Mouse (Mus musculus) MEL (cell line): ENCODE results near the gene Vstm4. TPM values are rescaled to one million over a fixed set of nuclear protein-coding genes. Genes with fewer than 3 reads are reported as not detected.

Source experiments
- DNase-seq: peaks from one replicate; pipeline ENCODE4 v3.0.0; 2011; ENCODE audit warnings: low read depth, low spot score
- H3K27ac ChIP-seq: 2 replicates; pipeline ENCODE4 v1.5.1; 2012; ENCODE audit warnings: low read depth, mild to moderate bottlenecking, control low read depth, low read length, moderate library complexity; ENCODE audit not compliant: control insufficient read depth
- H3K27me3 ChIP-seq, 2 experiments: fragments of 150-350 bp in 1 of 2; sonication (generic) in 1 of 2; 2 replicates each; pipeline ENCODE4 v1.6.1; 2012; ENCODE audit warnings: low read length in 2 of 2, mild to moderate bottlenecking in 2 of 2, improper control_type of control experiment in 1 of 2, moderate library complexity in 1 of 2; ENCODE audit not compliant: insufficient read depth in 2 of 2, control insufficient read depth in 1 of 2
- H3K36me3 ChIP-seq, 2 experiments: 2 replicates each; pipeline ENCODE4 v1.6.1; 2012 to 2014; ENCODE audit warnings: low read length in 2 of 2, improper control_type of control experiment in 1 of 2, inconsistent platforms in 1 of 2, mild to moderate bottlenecking in 1 of 2; ENCODE audit not compliant: insufficient read depth in 2 of 2, control insufficient read depth in 1 of 2
- H3K4me1 ChIP-seq, 2 experiments: fragments of 150-350 bp in 1 of 2; sonication (generic) in 1 of 2; 2 replicates each; pipeline ENCODE4 v1.6.1; 2012; ENCODE audit warnings: low read length in 2 of 2, improper control_type of control experiment in 1 of 2, mild to moderate bottlenecking in 1 of 2; ENCODE audit not compliant: insufficient read depth in 2 of 2, control insufficient read depth in 1 of 2
- H3K4me3 ChIP-seq, 2 experiments: fragments of 150-350 bp in 1 of 2; sonication (generic) in 1 of 2; 2 replicates each; pipeline ENCODE4 v1.5.1; 2012; ENCODE audit warnings: low read depth in 2 of 2, low read length in 2 of 2, mild to moderate bottlenecking in 2 of 2, moderate library complexity in 2 of 2, control low read depth in 1 of 2, improper control_type of control experiment in 1 of 2; ENCODE audit not compliant: control insufficient read depth in 1 of 2, insufficient read depth in 1 of 2
- H3K79me2 ChIP-seq: 2 replicates; pipeline ENCODE4 v1.6.1; 2012; ENCODE audit warnings: mild to moderate bottlenecking, low read length, moderate library complexity; ENCODE audit not compliant: control insufficient read depth, poor library complexity, insufficient read depth
- H3K9ac ChIP-seq: 2 replicates; pipeline ENCODE4 v1.6.1; 2012; ENCODE audit warnings: low read depth, mild to moderate bottlenecking, control low read depth, low read length, moderate library complexity; ENCODE audit not compliant: control insufficient read depth, poor library complexity, severe bottlenecking
- H3K9me3 ChIP-seq: fragments of 150-350 bp; sonication (generic); replicated peaks from 2 replicates; pipeline ENCODE4 v1.6.1; 2012; ENCODE audit warnings: mild to moderate bottlenecking, low read length, improper control_type of control experiment, moderate library complexity; ENCODE audit not compliant: insufficient read depth
- BHLHE40 ChIP-seq: IDR thresholded peaks from 2 replicates; pipeline ENCODE4 v1.6.1; 2012; ENCODE audit warnings: low read depth, mild to moderate bottlenecking, inconsistent platforms, low read length, improper control_type of control experiment, borderline replicate concordance
- E2F4 ChIP-seq: IDR thresholded peaks from 2 replicates; pipeline ENCODE4 v1.6.1; 2011; ENCODE audit warnings: low read depth, low read length, improper control_type of control experiment, borderline replicate concordance
- ELF1 ChIP-seq: IDR thresholded peaks from 2 replicates; pipeline ENCODE4 v1.6.1; 2014; ENCODE audit warnings: low read depth, mild to moderate bottlenecking, inconsistent platforms, low read length, improper control_type of control experiment, moderate library complexity
- KAT2A ChIP-seq: conservative IDR thresholded peaks from 2 replicates; pipeline ENCODE4 v1.6.1; 2012; ENCODE audit warnings: low read depth, low read length, improper control_type of control experiment, inconsistent platforms
- MAFK ChIP-seq: IDR thresholded peaks from 2 replicates; pipeline ENCODE4 v1.6.1; 2011; ENCODE audit warnings: low read depth, mild to moderate bottlenecking, low read length, improper control_type of control experiment, borderline replicate concordance
- MYC ChIP-seq: IDR thresholded peaks from 2 replicates; pipeline ENCODE4 v1.6.1; 2011; ENCODE audit warnings: low read depth, mild to moderate bottlenecking, low read length, improper control_type of control experiment, moderate library complexity
- NELFE ChIP-seq: IDR thresholded peaks from 2 replicates; pipeline ENCODE4 v1.6.1; 2011; ENCODE audit warnings: low read depth, low read length, improper control_type of control experiment
- POLR2A ChIP-seq, 2 experiments: IDR thresholded peaks; 2 replicates each; pipeline ENCODE4 v1.6.1; 2011 to 2012; ENCODE audit warnings: low read length in 2 of 2, mild to moderate bottlenecking in 2 of 2, control low read depth in 1 of 2, improper control_type of control experiment in 1 of 2, low read depth in 1 of 2, moderate library complexity in 1 of 2; ENCODE audit not compliant: control insufficient read depth in 1 of 2, insufficient read depth in 1 of 2, poor library complexity in 1 of 2
- POLR2AphosphoS2 ChIP-seq: IDR thresholded peaks from 2 replicates; pipeline ENCODE4 v1.6.1; 2011; ENCODE audit warnings: low read length, improper control_type of control experiment
- POLR2AphosphoS5 ChIP-seq: IDR thresholded peaks from 2 replicates; pipeline ENCODE4 v1.6.1; 2012; ENCODE audit warnings: low read depth, borderline replicate concordance, mild to moderate bottlenecking, inconsistent platforms, low read length, moderate library complexity, mixed read lengths
- RAD21 ChIP-seq: IDR thresholded peaks from 2 replicates; pipeline ENCODE4 v1.6.1; 2011; ENCODE audit warnings: mild to moderate bottlenecking, low read depth, low read length, improper control_type of control experiment
- TAL1 ChIP-seq: IDR thresholded peaks from 2 replicates; pipeline ENCODE4 v1.6.1; 2012; ENCODE audit warnings: mild to moderate bottlenecking, inconsistent platforms, low read length, moderate library complexity, mixed read lengths
- USF1 ChIP-seq: IDR thresholded peaks from 2 replicates; pipeline ENCODE4 v1.6.1; 2014; ENCODE audit warnings: low read depth, mild to moderate bottlenecking, inconsistent platforms, low read length, improper control_type of control experiment, moderate library complexity
- ZC3H11A ChIP-seq: IDR thresholded peaks from 2 replicates; pipeline ENCODE4 v1.6.1; 2012; ENCODE audit warnings: low read depth, mild to moderate bottlenecking, inconsistent platforms, low read length, improper control_type of control experiment
- ZKSCAN1 ChIP-seq: IDR thresholded peaks from 2 replicates; pipeline ENCODE4 v1.6.1; 2012; ENCODE audit warnings: low read depth, mild to moderate bottlenecking, inconsistent platforms, low read length, improper control_type of control experiment, moderate library complexity
- polyA plus RNA-seq, 2 experiments: library from polyadenylated mRNA; stranded (reverse) in 1 of 2; unstranded in 1 of 2; fragments of >175 nt in 1 of 2; fragments of >200 nt in 1 of 2; gene quantifications; 2 replicates each; pipeline versions ENCODE4 v1.2.1 to v1.2.4; 2012; ENCODE audit warnings: low replicate concordance in 2 of 2, low read depth in 1 of 2; ENCODE audit not compliant: insufficient read length in 2 of 2, insufficient read depth in 1 of 2, missing spikeins in 1 of 2
- total RNA-seq: library from RNA; depleted of rRNA; stranded (reverse); fragments of 300-350 nt; gene quantifications from 2 replicates; pipeline ENCODE4 v1.2.3, GENCODE M21; 2012; rRNA removed

Gene Vstm4
- total RNA-seq = not detected in 2 replicates
- not detected for polyA plus RNA-seq

DNA sequence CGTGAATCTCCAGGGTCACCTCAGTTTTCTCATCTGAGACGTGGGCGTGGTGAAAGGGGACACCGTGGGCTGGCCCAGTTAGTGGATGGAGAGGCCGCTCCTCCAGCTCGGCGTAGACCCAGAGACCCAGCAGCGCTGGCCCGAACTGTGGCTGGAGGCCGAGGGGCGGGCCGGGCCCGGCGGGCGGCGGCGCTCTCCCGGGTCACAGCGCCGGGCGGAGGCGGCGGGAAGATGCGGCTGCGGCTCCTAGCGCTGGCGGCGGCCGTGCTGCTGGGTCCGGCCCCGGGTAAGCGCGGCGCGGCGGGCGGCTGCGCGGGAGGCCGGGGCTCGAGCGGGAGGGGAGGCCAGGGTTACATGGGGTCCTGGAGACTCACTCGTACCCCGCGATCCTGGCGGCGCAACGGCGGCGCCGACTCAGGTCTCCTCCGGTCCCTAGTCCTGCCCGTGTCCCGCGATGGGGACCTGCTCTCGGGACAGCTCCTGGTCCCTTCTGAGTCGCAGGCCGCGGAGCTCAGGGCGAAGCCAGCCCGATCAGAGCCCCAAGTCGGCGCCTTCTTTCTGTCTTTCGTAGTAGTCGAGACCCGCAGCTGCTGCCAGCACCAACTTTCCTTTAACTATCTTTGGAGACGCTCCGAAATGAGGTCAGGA, at the start of gene Vstm4:
TSS of gene Vstm4 (plus strand) at position 76 of the 648 bp plus-strand sequence.
- Histone ChIP-seq H3K4me3 (no peak within 1 kb of the TSS), H3K9me3 (no peaks in the 10 kb centered on the region), H3K79me2 (no peaks in the 10 kb centered on the region), H3K9ac (no peak within 1 kb of the TSS), H3K27ac (no peak within 1 kb of the TSS), H3K4me1 (no peaks in the 10 kb centered on the region), H3K27me3 (no peaks in the 10 kb centered on the region), H3K36me3 (no peaks in the 10 kb centered on the region)
- TF ChIP-seq POLR2AphosphoS5 (no peak), POLR2AphosphoS2 (no peak), POLR2A (IDR thresholded peaks at IDR 0.05; ENCODE audit: control insufficient read depth in 1 of 2, insufficient read depth in 1 of 2, low read depth in 1 of 2, low read length in 2 of 2, poor library complexity in 1 of 2) (no peak), KAT2A (no peak), ZC3H11A (no peak), BHLHE40 (no peak), MAFK (no peak), RAD21 (no peak), USF1 (no peak), NELFE (no peak), ZKSCAN1 (no peak), ELF1 (no peak), E2F4 (no peak), TAL1 (no peak)
- no peak for DNase-seq

- no peak overlapping the region for H3K9ac ChIP-seq
- no peak for TF ChIP-seq MYC
- H3K9me3 ChIP-seq = no peaks in the 10 kb centered on the region
- H3K4me1 ChIP-seq = no peaks in the 10 kb centered on the region
- no peak overlapping the region for H3K27ac ChIP-seq
- no peaks in the 10 kb centered on the region for H3K79me2 ChIP-seq
- H3K36me3 ChIP-seq = no peaks in the 10 kb centered on the region
- no peak overlapping the region for H3K4me3 ChIP-seq
- DNase-seq = no peak
- no peaks in the 10 kb centered on the region for H3K27me3 ChIP-seq
Observed at GRCm38 (mm10) chr14:32810111-32810510, 46.4 kb upstream of the Vstm4 start.
